Mouse (Mus musculus) embryonic facial prominence, embryonic 13.5 days (tissue): ENCODE data around the gene Polr3b. TPM values are rescaled to one million over a fixed set of nuclear protein-coding genes. Genes with fewer than 3 reads are reported as not detected.

ENCODE experiments used
- ATAC-seq: fragments of 200-750 bp; cut with Nextera tagmentation; 2 replicates; pipeline ENCODE4 v1.8.0; 2017; ENCODE audit warnings: low read depth; ENCODE audit not compliant: insufficient number of reproducible peaks, insufficient read depth, low FRiP score, low TSS enrichment
- H3K27ac ChIP-seq: fragments of 300-500 bp; sonication (generic); 2 replicates; pipeline ENCODE4 v1.5.1; 2015; ENCODE audit warnings: moderate library complexity, mild to moderate bottlenecking, inconsistent platforms
- H3K27me3 ChIP-seq: fragments of 300-500 bp; sonication (generic); 2 replicates; pipeline ENCODE4 v1.6.1; 2015; ENCODE audit warnings: mild to moderate bottlenecking, inconsistent platforms
- H3K36me3 ChIP-seq: fragments of 300-500 bp; sonication (generic); 2 replicates; pipeline ENCODE4 v1.6.1; 2015; ENCODE audit warnings: mild to moderate bottlenecking, inconsistent platforms
- H3K4me1 ChIP-seq: fragments of 300-500 bp; sonication (generic); 2 replicates; pipeline ENCODE4 v1.6.1; 2015; ENCODE audit warnings: inconsistent platforms
- H3K4me2 ChIP-seq: fragments of 300-500 bp; sonication (generic); 2 replicates; pipeline ENCODE4 v1.6.1; 2015; ENCODE audit warnings: moderate library complexity, mild to moderate bottlenecking, inconsistent platforms
- H3K4me3 ChIP-seq: fragments of 300-500 bp; sonication (generic); 2 replicates; pipeline ENCODE4 v1.5.1; 2015; ENCODE audit warnings: mild to moderate bottlenecking, inconsistent platforms
- H3K9ac ChIP-seq: fragments of 300-500 bp; sonication (generic); 2 replicates; pipeline ENCODE4 v1.6.1; 2015; ENCODE audit warnings: mild to moderate bottlenecking, inconsistent platforms
- H3K9me3 ChIP-seq: fragments of 300-500 bp; sonication (generic); 2 replicates; pipeline ENCODE4 v1.6.1; 2016; ENCODE audit warnings: inconsistent platforms
- WGBS: fragments of 180-500 bp; shearing (Covaris S2); methylation state at CpG from one replicate; pipeline ENCODE4 v1.1.7; 2015; ENCODE audit warnings: mixed read lengths; 5-methylcytosine and 5-hydroxymethylcytosine counted together
- polyA plus RNA-seq: library from polyadenylated mRNA; unstranded; fragments of >200 nt; fragmentation: Nextera tagmentation; extraction: Ambion mirVana; gene quantifications from 2 replicates; pipeline ENCODE4 v1.2.1, GENCODE M21; 2015

Gene Polr3b
- polyA plus RNA-seq, 1 experiment from 2014 or later = 14.5 TPM

DNA sequence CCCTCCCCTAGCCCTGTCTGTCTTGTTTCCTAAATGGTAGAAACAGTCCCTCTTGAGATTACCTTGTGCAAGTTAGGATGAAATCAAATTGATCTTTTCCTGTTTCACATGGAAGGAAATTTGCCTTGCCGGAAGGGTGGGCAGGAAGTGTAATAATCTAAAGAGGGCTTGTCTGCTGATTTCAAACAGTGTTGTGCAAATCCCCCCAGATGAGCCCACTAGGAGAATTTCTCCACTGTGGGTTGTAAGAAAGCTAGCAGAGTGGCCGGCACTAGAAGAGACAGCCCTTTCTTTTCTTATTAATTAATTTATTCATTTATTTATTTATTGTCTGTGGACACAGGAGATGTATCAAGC, 36.8 kb upstream of the Polr3b start:
- Histone ChIP-seq H3K36me3 (no peaks in the 10 kb centered on the region), H3K4me2 (no peak overlapping the region), H3K4me3 (no peak overlapping the region), H3K9me3 (no peaks in the 10 kb centered on the region), H3K9ac (no peak overlapping the region), H3K4me1 (no peaks in the 10 kb centered on the region), H3K27ac (no peak overlapping the region), H3K27me3 (no peaks in the 10 kb centered on the region)
- ATAC-seq = no peak
- WGBS = 54% methylated on average over 2 of the region's 2 CpGs

DNA sequence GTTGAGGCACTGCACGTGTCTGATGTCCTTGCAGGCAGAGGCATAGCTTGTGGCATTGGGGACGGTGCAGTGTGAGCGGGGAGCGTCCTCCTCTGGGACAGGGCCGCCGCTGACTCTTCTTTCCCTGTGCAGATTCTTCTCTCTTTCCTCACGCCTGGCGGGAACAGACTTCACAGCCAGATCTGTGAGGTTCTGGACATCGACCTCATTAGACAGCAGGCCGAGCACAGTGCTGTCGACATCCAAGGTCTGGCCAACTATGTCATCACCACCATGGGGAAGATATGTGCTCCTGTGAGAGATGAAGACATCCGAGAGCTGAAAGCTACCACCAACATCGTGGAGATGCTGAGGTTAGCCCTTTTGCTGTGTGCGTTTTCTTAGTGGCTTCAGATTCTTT, 31.1 kb upstream of the Polr3b start:
- Histone ChIP-seq H3K9ac (no peak overlapping the region), H3K27me3 (no peaks in the 10 kb centered on the region), H3K4me3 (no peak overlapping the region), H3K9me3 (no peaks in the 10 kb centered on the region), H3K4me2 (no peak overlapping the region), H3K27ac (no peak overlapping the region), H3K4me1 (no peaks in the 10 kb centered on the region), H3K36me3 (peaks cover 8% of the 10 kb centered on the region; the same call in 1 of the 2 replicates)
- no peak for ATAC-seq
- WGBS = 87% methylated on average over 14 of the region's 14 CpGs

DNA sequence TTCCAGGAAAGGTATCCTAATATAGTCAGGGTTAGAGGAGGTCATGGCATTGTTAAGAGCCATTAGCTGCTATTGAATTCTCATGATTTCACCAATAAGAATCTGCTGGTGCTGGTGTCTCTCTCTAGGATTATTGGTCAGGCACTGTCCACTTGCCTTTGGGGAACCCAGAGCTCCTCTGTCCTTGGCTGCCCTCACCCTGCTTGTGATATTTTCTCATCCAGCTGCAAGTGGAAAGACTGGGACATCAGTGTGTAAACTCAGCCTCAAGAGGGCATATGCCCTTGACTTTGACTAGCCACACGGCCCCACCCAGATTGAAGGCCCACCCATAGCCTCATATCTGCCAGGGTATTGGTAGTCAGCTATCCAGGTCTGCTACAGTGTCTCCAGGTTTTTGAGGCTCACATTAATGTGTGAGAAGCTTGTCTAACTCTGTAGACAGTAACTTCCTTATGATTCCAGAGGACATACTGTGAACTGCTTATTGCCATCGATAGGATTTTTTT, 30.4 kb upstream of the Polr3b start:
- no peaks in the 10 kb centered on the region for H3K4me1 ChIP-seq
- ATAC-seq = no peak
- peaks cover 8% of the 10 kb centered on the region; the same call in 1 of the 2 replicates for H3K36me3 ChIP-seq
- no peak overlapping the region for H3K9ac ChIP-seq
- H3K9me3 ChIP-seq = no peaks in the 10 kb centered on the region
- no peak overlapping the region for H3K4me3 ChIP-seq
- no peak overlapping the region for H3K27ac ChIP-seq
- no peak overlapping the region for H3K4me2 ChIP-seq
- no peaks in the 10 kb centered on the region for H3K27me3 ChIP-seq
- WGBS = 93% methylated on average over 2 of the region's 2 CpGs

DNA sequence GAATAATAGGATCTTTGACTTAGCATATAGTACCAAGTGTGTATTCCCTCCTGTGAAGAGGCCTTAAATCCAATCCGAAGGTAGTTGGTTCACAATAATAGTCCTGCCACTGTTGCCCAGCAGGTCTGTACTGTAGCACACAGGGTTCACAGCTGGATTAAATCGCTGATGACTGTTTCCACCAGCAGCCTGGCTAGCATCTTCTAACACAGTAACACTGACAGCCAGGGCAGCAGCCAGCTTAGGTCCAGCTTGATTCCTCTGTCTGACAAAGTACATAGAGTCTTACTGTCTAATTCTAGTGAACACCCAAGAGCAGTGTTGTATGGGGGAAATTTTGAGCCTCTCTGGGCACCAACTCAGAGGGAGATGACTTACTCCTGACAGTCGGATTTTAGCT, 29.3 kb upstream of the Polr3b start:
- 54% methylated on average over 3 of the region's 3 CpGs for WGBS
- no peak for ATAC-seq
- Histone ChIP-seq H3K36me3 (peaks cover 8% of the 10 kb centered on the region; the same call in 1 of the 2 replicates), H3K4me2 (no peak overlapping the region), H3K4me3 (no peak overlapping the region), H3K9me3 (no peaks in the 10 kb centered on the region), H3K4me1 (no peaks in the 10 kb centered on the region), H3K9ac (no peak overlapping the region), H3K27ac (no peak overlapping the region), H3K27me3 (no peaks in the 10 kb centered on the region)

GRCm38 (mm10) chr10:84597127-84597785, 24.8 kb upstream of the Polr3b start:
- Histone ChIP-seq H3K4me2 (no peak overlapping the region), H3K9ac (no peak overlapping the region), H3K9me3 (no peaks in the 10 kb centered on the region), H3K27ac (no peak overlapping the region), H3K4me1 (no peaks in the 10 kb centered on the region), H3K27me3 (no peaks in the 10 kb centered on the region), H3K4me3 (no peak overlapping the region), H3K36me3 (no peaks in the 10 kb centered on the region)
- WGBS = 59% methylated on average over 3 of the region's 3 CpGs
- ATAC-seq = no peak

DNA sequence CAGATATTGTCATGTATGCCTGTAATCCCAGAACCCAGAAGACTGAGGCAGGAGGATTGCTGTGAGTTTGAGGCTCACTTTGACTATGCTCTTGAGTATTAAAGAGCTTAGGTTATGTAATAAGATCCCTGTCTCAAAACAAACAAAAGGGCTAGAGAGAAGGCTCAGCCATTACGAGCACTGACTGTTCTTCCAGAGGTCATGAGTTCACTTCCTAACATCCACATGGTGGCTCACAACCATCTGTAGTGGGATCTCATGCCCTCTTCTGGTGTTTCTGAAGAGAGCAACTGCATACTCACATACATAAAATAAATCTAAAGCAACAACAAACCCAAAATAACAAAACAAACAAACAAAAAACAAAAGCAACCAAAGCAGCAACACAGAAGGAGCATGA, 23.9 kb upstream of the Polr3b start:
- Histone ChIP-seq H3K4me2 (no peak overlapping the region), H3K36me3 (no peaks in the 10 kb centered on the region), H3K4me1 (no peaks in the 10 kb centered on the region), H3K9ac (no peak overlapping the region), H3K27me3 (no peaks in the 10 kb centered on the region), H3K9me3 (no peaks in the 10 kb centered on the region), H3K27ac (no peak overlapping the region), H3K4me3 (no peak overlapping the region)
- WGBS = 19% methylated on average over 1 of the region's 1 CpGs
- no peak for ATAC-seq

GRCm38 (mm10) chr10:84600136-84600535, 22.0 kb upstream of the Polr3b start:
- Histone ChIP-seq H3K27me3 (no peaks in the 10 kb centered on the region), H3K9ac (no peak overlapping the region), H3K4me1 (no peaks in the 10 kb centered on the region), H3K9me3 (no peaks in the 10 kb centered on the region), H3K4me3 (no peak overlapping the region), H3K36me3 (no peaks in the 10 kb centered on the region), H3K4me2 (no peak overlapping the region), H3K27ac (no peak overlapping the region)
- 81% methylated on average over 6 of the region's 6 CpGs for WGBS
- no peak for ATAC-seq

DNA sequence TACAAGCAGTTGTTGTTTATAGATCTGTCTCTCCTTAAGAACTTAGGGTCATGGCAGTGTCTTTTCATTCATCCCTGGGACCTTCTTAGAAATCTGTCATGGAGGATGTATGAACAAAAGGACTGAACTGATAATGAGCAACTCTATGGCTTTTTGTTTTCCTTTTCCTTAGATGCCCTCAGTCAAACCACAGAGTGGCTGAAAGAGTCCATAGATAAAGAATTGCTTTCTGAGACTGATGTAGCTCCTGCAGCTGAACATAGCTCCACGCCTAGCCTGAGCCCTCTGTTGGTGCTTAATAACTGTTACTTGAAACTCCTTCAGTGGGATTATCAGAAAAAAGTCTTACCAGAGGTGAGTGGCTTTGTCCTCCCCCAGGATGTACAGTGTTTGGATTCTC, 17.8 kb upstream of the Polr3b start:
- no peak overlapping the region for H3K4me3 ChIP-seq
- 58% methylated on average over 1 of the region's 1 CpGs for WGBS
- no peak for ATAC-seq

DNA sequence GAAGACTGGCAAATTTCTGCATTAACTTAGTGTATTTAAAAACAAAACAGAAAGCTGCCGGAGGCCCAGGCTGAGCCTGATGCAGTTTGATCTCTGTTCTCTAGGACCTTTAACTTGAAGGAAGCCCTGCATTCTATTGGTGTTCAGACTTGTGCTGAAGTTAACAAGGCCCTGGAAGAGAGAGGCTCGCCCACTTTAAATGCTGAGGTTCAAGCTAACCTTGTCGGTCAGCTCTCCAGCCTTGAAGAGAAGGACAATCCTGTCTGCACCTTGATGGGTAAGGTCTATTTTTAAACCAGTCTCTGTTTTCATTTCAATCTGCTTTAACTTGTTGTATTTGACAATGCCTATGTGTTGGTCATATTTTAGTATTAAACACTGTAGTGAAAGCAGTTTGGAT, 13.7 kb upstream of the Polr3b start:
- no peaks in the 10 kb centered on the region for H3K27me3 ChIP-seq
- WGBS = 77% methylated on average over 3 of the region's 3 CpGs
- H3K9ac ChIP-seq = no peak overlapping the region
- H3K27ac ChIP-seq = no peak overlapping the region
- ATAC-seq = no peak
- H3K4me3 ChIP-seq = no peak overlapping the region
- peaks cover 5% of the 10 kb centered on the region; the same call in 1 of the 2 replicates for H3K36me3 ChIP-seq
- H3K9me3 ChIP-seq = 0 out of 2 replicates have a peak, but pooled peaks cover 3% of the 10 kb centered on the region
- H3K4me1 ChIP-seq = no peaks in the 10 kb centered on the region
- no peak overlapping the region for H3K4me2 ChIP-seq

More for the DNA sequence above, 17.8 kb upstream of the Polr3b start:
- Histone ChIP-seq H3K4me2 (no peak overlapping the region), H3K4me1 (no peaks in the 10 kb centered on the region), H3K27ac (no peak overlapping the region), H3K27me3 (no peaks in the 10 kb centered on the region), H3K36me3 (peaks cover 5% of the 10 kb centered on the region; the same call in 1 of the 2 replicates), H3K9ac (no peak overlapping the region), H3K9me3 (0 out of 2 replicates have a peak, but pooled peaks cover 3% of the 10 kb centered on the region)

- no peak for ATAC-seq
- Histone ChIP-seq H3K27ac (no peak overlapping the region), H3K4me2 (no peak overlapping the region), H3K4me3 (no peak overlapping the region), H3K9me3 (0 out of 2 replicates have a peak, but pooled peaks cover 3% of the 10 kb centered on the region), H3K9ac (no peak overlapping the region), H3K36me3 (peaks cover 5% of the 10 kb centered on the region; the same call in 1 of the 2 replicates), H3K27me3 (no peaks in the 10 kb centered on the region), H3K4me1 (no peaks in the 10 kb centered on the region)
- 32% methylated on average over 4 of the region's 4 CpGs for WGBS
These were observed 11.8 kb upstream of the Polr3b start for GRCm38 (mm10) chr10:84610324-84610723.

- H3K4me2 ChIP-seq = no peak overlapping the region
- H3K27me3 ChIP-seq = no peaks in the 10 kb centered on the region
- no peaks in the 10 kb centered on the region for H3K4me1 ChIP-seq
- ATAC-seq = no peak
- 0 out of 2 replicates have a peak, but pooled peaks cover 3% of the 10 kb centered on the region for H3K9me3 ChIP-seq
- H3K27ac ChIP-seq = no peak overlapping the region
- H3K4me3 ChIP-seq = no peak overlapping the region
- no peak overlapping the region for H3K9ac ChIP-seq
- H3K36me3 ChIP-seq = peaks cover 5% of the 10 kb centered on the region; the same call in 1 of the 2 replicates
- WGBS = 72% methylated on average over 3 of the region's 3 CpGs
These were observed 11.3 kb upstream of the Polr3b start for GRCm38 (mm10) chr10:84610783-84611182.

DNA sequence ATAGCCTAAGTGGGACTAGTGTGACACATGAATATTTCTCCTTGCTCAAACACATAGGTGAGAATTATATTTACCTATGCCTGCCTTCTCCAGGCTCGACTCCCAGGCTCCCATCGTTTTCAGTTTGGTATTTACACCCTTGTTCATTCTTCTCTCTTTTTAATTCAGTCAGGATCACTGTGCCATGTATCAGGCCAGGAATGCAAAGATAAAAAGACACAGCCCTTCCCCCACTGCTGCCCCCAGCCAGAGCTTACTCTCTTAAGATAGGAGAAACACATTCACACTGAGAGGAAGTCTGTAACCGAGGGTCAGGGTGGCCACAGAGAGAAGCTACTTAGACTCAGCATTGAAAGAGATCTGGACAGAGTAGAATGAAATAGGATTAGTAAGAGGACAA, 10.4 kb upstream of the Polr3b start:
- H3K9ac ChIP-seq = no peak overlapping the region
- H3K27ac ChIP-seq = no peak overlapping the region
- H3K4me3 ChIP-seq = no peak overlapping the region
- no peaks in the 10 kb centered on the region for H3K4me1 ChIP-seq
- no peak overlapping the region for H3K4me2 ChIP-seq
- no peaks in the 10 kb centered on the region for H3K36me3 ChIP-seq
- WGBS = 55% methylated on average over 3 of the region's 3 CpGs
- H3K9me3 ChIP-seq = no peaks in the 10 kb centered on the region
- no peaks in the 10 kb centered on the region for H3K27me3 ChIP-seq
- no peak for ATAC-seq
